Mouse (Mus musculus): ENCODE measurements around the gene AW549877.

AW549877 gene

DNA sequence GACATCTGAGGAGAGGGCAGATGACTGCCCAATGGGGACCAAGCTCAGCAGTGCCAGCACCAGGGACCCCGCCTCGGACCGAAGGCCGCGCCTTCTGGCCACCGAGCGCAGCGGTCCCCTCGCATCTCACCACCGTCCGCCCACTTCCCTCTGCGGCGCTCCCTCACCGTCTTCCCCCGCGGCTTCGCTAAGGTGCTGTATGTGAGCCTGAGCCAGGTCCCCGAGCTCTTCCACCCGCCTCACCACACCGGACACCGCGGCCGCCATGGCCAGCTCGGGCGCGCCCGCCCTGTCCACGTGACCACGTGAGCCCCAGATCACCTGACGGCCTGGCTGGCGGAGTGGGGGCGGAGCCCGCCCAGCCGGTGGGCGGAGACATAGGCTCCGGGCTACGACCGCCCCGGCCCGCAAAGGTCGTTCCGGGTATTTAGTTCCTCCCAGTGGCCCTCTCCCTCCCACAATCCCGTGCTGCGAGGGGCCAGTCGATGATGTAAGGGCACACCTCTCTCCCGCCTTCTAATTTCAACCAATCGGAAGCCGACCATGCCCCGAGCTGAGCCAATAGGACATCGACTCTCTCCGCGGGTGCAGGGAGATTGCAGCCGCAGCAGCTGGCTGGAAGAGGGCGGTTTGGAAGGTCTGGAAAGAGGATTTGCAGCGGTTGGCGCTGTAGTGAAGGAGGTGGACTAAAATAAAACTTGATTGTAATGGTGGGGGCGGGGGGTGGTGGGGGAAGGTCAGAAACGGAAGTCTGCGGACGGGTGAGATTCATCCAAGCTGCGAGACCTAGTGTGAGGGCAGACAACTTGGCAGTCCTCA lies at the start of gene AW549877:
Gene AW549877 (minus strand): TSS at position 297 of the 819 bp plus-strand sequence.
- CTCF ChIA-PET: interaction anchor here (1.2 kb wide), 1 partner anchor 1112 kb away, joined by 10 read pairs; no protein-coding TSS in a partner anchor

GRCm38 (mm10) chr15:4043032-4043471 lies 47.5 kb upstream of the AW549877 start:
- CTCF ChIA-PET: no interaction called here

GRCm38 (mm10) chr15:4042423-4042822 lies 46.9 kb upstream of the AW549877 start:
- CTCF ChIA-PET: interaction anchor here (0.6 kb wide), 2 partner anchors 15 to 1307 kb away, joined by 3 to 4 read pairs; no protein-coding TSS in a partner anchor

DNA sequence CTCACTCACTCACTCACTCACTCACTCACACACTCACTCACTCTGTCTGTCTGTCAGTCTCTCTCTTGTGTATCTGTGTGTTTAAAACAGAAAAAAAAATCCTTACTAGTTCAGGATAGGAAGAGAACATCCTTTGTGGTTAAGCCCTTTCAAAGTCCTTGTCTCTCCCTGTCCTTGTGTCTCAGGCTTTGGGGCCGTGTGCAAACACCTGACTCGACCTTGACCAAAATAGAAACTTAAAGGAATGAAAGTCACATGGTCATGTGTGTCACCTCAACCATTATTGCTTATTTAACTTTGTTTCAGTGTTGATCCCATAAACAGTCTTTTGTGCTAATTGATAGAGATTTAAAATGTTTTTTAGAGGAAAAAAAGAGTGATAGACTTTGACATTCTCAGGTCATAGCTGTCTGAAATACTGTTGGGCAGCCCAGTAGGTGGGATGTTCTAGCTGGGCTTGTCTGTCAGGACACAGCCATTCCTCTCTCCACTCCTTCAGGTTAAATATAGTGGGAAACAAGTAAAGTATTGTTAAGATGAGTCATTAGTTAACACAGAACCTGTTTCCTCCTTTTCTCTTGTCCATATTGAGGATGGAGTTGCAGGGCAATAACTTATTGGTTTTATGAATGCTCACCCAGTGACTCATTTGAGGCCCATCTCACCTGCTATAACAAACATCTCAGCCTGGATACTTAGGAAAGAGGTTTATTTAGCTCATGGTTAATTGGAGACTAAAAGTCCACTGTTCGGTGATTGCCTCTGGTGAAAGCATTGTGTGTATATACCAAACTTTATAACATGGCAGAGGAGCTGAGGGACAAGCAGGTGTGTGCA lies 37.8 kb upstream of the AW549877 start:
- CTCF ChIA-PET: no interaction called here

DNA sequence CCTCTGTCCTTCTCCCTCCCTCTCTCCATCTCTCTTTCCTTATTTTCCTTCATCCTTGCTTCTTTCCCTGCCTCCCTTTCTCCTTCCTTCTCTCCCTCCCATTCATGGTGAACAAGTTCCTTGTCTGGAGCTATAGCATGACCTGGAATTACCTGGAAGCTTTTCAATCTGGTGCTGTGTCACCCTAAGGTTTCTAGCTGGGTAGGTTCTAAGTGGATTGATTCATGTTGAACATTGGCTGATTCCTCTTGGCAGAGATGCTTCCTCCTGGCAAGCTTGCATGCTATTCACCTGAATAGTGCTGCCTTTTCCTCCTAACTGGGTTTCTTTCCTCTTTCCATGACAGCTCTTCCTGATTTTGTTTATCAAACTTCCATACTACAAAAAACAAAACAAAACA lies 33.4 kb upstream of the AW549877 start:
- CTCF ChIA-PET: no interaction called here

DNA sequence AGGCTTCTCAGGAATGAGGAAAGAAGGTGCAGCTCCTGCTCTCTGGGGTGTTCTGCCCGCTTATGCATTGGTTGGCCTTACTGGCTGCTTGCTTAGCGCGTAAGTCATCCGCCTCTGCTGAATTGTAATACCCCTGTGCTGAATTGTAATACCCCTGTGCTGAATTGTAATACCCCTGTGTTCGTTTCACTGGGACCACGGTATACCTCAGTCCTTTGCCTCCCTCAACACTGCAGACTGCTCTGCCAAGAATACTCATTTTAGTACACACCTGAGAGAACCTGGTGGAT lies 32.8 kb upstream of the AW549877 start:
- CTCF ChIA-PET: no interaction called here

GRCm38 (mm10) chr15:4027671-4028410 lies 32.3 kb upstream of the AW549877 start:
- CTCF ChIA-PET: interaction anchor here (0.6 to 0.7 kb wide), 2 partner anchors 15 to 159 kb away, joined by 3 to 4 read pairs; no protein-coding TSS in a partner anchor

- CTCF ChIA-PET: interaction anchor here (0.6 to 0.7 kb wide), 2 partner anchors 15 to 160 kb away, joined by 3 to 4 read pairs; no protein-coding TSS in a partner anchor
Measured at GRCm38 (mm10) chr15:4026831-4027584, 31.5 kb upstream of the AW549877 start.

GRCm38 (mm10) chr15:4026231-4026773 lies 30.8 kb upstream of the AW549877 start, which contains the start of gene Oxct1:
Oxct1 (plus strand) TSS chr15:4026383.
- CTCF ChIA-PET: no interaction called here

DNA sequence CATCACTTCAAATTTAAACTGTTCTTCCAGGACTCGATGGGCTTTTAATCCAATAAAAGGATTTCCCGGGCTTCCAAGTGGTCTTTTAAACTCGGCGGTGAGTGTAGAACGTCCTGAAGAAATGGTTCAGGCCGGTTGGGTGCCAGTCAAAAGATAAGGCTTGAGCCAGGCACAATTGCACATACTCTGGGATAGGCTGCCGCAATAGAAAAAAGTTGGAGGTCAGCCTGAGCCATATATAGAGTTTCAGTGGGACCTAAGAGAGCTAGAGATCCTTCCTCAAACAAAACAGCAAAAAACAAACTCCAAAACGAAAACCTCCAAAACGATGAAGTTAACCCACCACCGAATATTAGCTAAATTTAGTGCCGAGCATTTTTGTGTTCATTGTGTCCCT lies 30.0 kb upstream of the AW549877 start:
- CTCF ChIA-PET: no interaction called here

GRCm38 (mm10) chr15:4024726-4025507 lies 29.4 kb upstream of the AW549877 start:
- CTCF ChIA-PET: interaction anchor here (0.7 kb wide), 1 partner anchor 1208 kb away, joined by 7 read pairs; no protein-coding TSS in a partner anchor

DNA sequence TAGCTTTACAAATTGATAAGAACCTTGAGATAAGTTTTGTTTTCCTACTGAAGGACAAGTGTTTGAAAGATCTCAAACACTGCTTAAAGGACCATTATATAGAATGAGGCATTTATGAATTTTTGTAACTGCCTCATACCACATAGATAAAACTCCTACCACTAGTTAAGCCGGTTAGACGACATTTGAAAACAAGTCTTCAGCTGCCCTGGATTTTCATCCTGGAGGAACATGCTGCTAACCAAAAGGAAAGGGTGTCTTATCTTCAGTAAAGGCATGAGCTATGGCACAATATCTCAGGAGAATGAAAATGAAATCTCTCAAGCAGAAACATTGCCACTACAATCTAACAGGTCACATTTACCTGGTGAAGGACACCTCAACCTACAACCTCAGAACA lies 28.2 kb upstream of the AW549877 start:
- CTCF ChIA-PET: no interaction called here

DNA sequence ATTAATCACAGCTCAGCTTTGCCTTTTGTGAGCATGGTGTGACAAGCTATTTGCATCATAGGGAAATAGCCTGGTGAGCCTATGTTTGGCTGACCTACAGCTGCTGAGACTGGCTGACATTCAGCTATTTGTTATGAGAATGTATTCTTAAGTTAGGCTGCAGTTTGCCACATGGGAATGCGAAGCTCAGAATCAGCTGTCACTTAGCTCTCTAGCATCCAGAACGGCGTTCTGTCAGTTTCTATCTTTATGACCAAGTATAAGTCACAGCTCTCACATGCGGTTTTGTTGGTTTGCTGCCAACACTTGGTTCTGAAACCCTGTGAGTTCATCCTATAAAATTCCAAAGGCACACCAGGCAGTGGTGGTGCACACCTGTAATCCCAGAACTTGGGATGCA lies 25.2 kb upstream of the AW549877 start:
- CTCF ChIA-PET: no interaction called here

DNA sequence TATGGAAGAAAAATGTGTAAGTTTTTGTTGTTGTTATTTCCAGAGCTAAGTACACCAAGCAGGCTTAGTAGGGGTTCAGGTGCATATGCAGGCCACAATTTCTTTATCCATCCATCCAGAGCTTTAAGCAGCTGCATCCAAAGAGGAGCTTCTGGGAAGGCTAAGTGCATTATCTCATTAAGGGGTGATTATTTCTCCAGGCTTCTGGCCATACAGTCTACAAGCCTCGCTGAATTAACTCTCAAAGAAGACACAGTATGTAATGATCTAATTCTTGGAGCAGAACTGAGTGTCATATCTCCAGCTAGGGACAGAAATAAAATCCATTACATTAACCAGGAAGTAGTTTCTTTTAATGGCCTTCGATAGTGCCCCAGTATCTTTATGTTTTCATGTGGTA lies 18.3 kb upstream of the AW549877 start:
- CTCF ChIA-PET: no interaction called here

DNA sequence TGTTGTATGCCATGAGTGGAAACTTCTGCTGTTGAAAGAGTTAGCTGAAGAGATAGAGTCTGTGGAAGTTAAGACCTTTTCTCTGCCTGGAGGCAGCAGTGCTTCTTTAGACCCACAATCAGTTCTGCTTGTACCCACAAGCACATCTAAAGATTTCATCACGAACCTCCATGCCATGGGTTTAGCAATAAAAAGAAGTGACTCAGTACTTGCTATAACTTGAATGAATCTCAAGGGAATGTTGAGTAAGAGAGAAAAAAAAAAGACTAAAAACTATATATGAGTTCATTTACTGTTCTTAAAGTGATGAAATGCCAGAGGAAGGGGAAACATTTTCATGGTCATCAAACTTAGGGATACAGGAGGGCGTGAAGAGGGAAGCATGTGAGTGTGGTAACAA lies 5.0 kb upstream of the AW549877 start:
- CTCF ChIA-PET: interaction anchor here (0.7 kb wide), 1 partner anchor 15 kb away, joined by 3 read pairs; no protein-coding TSS in a partner anchor

- CTCF ChIA-PET: no interaction called here
Measured at GRCm38 (mm10) chr15:3999144-3999543, 3.6 kb upstream of the AW549877 start.

- CTCF ChIA-PET: no interaction called here
Measured at GRCm38 (mm10) chr15:3996267-3997010, 895 bp upstream of the AW549877 start.

- CTCF ChIA-PET: interaction anchor here (1.2 kb wide), 1 partner anchor 1112 kb away, joined by 10 read pairs; no protein-coding TSS in a partner anchor
Measured at GRCm38 (mm10) chr15:3994852-3995447, 594 bp downstream of the AW549877 start.

DNA sequence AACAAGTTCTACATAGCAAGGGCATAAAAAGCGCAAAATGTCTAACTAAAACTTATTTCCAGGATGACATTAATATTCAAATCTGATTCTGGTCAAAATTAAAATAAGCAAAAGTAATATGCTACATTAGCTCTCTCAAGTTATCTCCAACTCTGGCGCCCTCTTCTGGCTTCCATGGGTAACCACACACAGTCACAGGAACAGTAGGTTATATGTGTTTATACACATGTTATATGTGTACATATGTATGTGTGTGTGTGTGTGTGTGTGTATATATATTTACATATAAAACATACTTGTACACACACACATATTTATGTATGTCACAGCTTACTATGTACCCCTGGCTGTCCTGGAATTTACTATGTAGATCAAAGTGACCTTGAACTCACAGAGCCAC lies 7.6 kb downstream of the AW549877 start:
- CTCF ChIA-PET: no interaction called here
